Mouse (Mus musculus): ENCODE measurements around the gene Slc25a33.

DNA sequence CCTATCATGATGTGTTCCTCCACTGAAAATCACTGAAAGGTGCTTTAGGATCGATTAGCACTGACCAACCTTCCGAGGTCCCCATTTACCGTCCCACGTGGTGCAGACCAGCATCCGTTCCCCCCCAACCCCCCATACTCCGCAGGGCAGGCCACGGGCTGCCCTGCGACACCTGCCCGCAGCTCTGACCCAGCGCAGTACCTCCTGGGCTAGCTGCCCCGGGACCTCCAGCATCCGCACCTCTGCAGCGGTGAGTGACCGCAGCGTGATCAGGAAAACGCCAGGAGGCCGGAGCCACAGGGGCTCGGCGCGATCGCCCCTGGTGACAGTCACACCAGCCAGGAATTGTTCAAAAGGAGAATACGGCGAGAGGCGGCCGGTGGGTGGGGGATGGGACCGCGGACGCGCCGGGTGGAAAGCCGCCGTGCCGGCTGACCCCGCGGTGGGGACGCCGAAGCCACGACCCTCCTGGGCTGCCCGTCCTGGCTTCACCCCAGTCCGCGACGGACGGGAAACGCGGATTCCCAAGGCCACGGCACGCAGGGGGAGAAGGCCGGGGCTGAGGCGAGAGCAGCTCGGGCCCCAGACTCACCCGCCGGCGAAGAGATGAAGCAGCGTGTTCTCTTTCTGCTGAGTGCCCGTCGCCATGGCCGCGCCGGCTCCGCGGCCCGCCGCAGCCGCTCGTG lies 526 bp downstream of the Slc25a33 start:
- TF ChIP-seq CTCF (IDR thresholded peaks at IDR 0.05; ENCODE audit: borderline replicate concordance, insufficient read depth, low read depth, low read length) (no peak), POLR2A (IDR thresholded peaks at IDR 0.05; ENCODE audit: borderline replicate concordance, insufficient read depth, low read length) (no peak)

All from cerebellum, adult 2 months (tissue).